In genomic region chr14:47298408-47298792, GRCm38 (mm10) we compare ENCODE assay signal across 8 mouse cellular contexts. TPM values are rescaled to one million over a fixed set of nuclear protein-coding genes. Genes with fewer than 3 reads are reported as not detected.
DNase-seq lines count a peak whose midpoint lies in the region; ATAC-seq and TF ChIP-seq lines count a peak whose summit lies in the region.

No protein-coding gene starts in this region.

- no peaks in the 10 kb centered on the region for H3K27me3 ChIP-seq in lung, embryonic 15.5 days
- no peaks in the 10 kb centered on the region for H3K27me3 ChIP-seq in intestine, embryonic 15.5 days (replicated peaks)
- no peaks in the 10 kb centered on the region for H3K27me3 ChIP-seq in midbrain, postnatal 0 days (ENCODE audit: insufficient read depth, low read length)

- peak overlapping the region; percentile 97 for H3K27ac ChIP-seq in lung, embryonic 15.5 days
- peak overlapping the region; percentile 90 for H3K27ac ChIP-seq in intestine, embryonic 15.5 days
- H3K27ac ChIP-seq in midbrain, postnatal 0 days (ENCODE audit: low read depth, low read length) = peak overlapping the region; percentile 97

- H3K36me3 ChIP-seq in lung, embryonic 15.5 days = no peaks in the 10 kb centered on the region
- no peaks in the 10 kb centered on the region for H3K36me3 ChIP-seq in intestine, embryonic 15.5 days
- H3K36me3 ChIP-seq in midbrain, postnatal 0 days (ENCODE audit: insufficient read depth, low read length) = no peaks in the 10 kb centered on the region

- no peaks in the 10 kb centered on the region for H3K9me3 ChIP-seq in lung, embryonic 15.5 days
- no peaks in the 10 kb centered on the region for H3K9me3 ChIP-seq in intestine, embryonic 15.5 days
- no peaks in the 10 kb centered on the region for H3K9me3 ChIP-seq in midbrain, postnatal 0 days (ENCODE audit: low read length)

- H3K4me2 ChIP-seq in lung, embryonic 15.5 days = peak overlapping the region; percentile 57
- H3K4me2 ChIP-seq in intestine, embryonic 15.5 days (replicated peaks) = peak overlapping the region; percentile 61
- peak overlapping the region; percentile 54 for H3K4me2 ChIP-seq in midbrain, postnatal 0 days (ENCODE audit: low read depth, low read length, poor library complexity, severe bottlenecking)

- H3K9ac ChIP-seq in lung, embryonic 15.5 days = peak overlapping the region; percentile 98
- peak overlapping the region; percentile 88 for H3K9ac ChIP-seq in intestine, embryonic 15.5 days
- peak overlapping the region; percentile 99 for H3K9ac ChIP-seq in midbrain, postnatal 0 days (replicated peaks; ENCODE audit: low read length, poor library complexity, severe bottlenecking)

- peaks cover 15% of the 10 kb centered on the region for H3K4me1 ChIP-seq in lung, embryonic 15.5 days
- peaks cover 12% of the 10 kb centered on the region; the same call in 1 of the 2 replicates for H3K4me1 ChIP-seq in intestine, embryonic 15.5 days (replicated peaks)
- peaks cover 7% of the 10 kb centered on the region; the same call in 1 of the 2 replicates for H3K4me1 ChIP-seq in midbrain, postnatal 0 days (ENCODE audit: insufficient read depth, low read length)

- no peak for DNase-seq in lung, postnatal 25 days (ENCODE audit: low spot score)
- peak; percentile 86 for DNase-seq in embryo, embryonic 11 days
- DNase-seq in midbrain, postnatal 0 days (ENCODE audit: low spot score) = no peak
- no peak for DNase-seq in urinary bladder, postnatal 25 days (ENCODE audit: low spot score)
- no peak for DNase-seq in frontal cortex, postnatal 36 days (ENCODE audit: low spot score in 2 of 2)
- DNase-seq in cerebellum, adult 8-10 months = no peak

- peak overlapping the region; percentile 85 for H3K4me3 ChIP-seq in lung, embryonic 15.5 days
- H3K4me3 ChIP-seq in intestine, embryonic 15.5 days (replicated peaks) = peak overlapping the region; percentile 74
- H3K4me3 ChIP-seq in midbrain, postnatal 0 days (ENCODE audit: low read depth, low read length) = peak overlapping the region; percentile 95

- TF ChIP-seq CTCF in midbrain, postnatal 0 days (IDR thresholded peaks at IDR 0.05) = no peak

- 0% methylated on average over 34 of the region's 38 CpGs for WGBS in lung, embryonic 15.5 days
- WGBS in intestine, embryonic 15.5 days = 0% methylated on average over 36 of the region's 38 CpGs
- 0% methylated on average over 37 of the region's 38 CpGs for whole genome bisulfite sequencing in midbrain, postnatal 0 days

- peak; percentile 78 for ATAC-seq in lung, embryonic 15.5 days (ENCODE audit: borderline replicate concordance, extremely low read depth, low FRiP score, low TSS enrichment)
- ATAC-seq in intestine, embryonic 15.5 days = peak; percentile 71
- ATAC-seq in midbrain, postnatal 0 days (ENCODE audit: low FRiP score) = peak; percentile 90

RNA-seq across cellular contexts. Expression of gene Mapk1ip1l, which starts 0.3 kb away (rescaled TPM):
- 65.5 and 67.7 TPM in 2 replicates for polyA plus RNA-seq in lung, embryonic 15.5 days (2015; fragmentation: Nextera tagmentation; extraction: Ambion mirVana)
- 61.5 and 63.4 TPM in 2 replicates for polyA plus RNA-seq in intestine, embryonic 15.5 days (2015; fragmentation: Nextera tagmentation; extraction: Ambion mirVana)
- total RNA-seq in midbrain, postnatal 0 days (2014; rRNA removed) = 51.0 and 57.6 TPM in 2 replicates
- 29.9 and 36.3 TPM in 2 replicates for polyA plus RNA-seq in midbrain, postnatal 0 days (2015; fragmentation: Nextera tagmentation; extraction: Ambion mirVana)

RNA-seq across cellular contexts. Expression of gene Socs4, which starts 21.7 kb away (rescaled TPM):
- polyA plus RNA-seq in lung, embryonic 15.5 days (2015; fragmentation: Nextera tagmentation; extraction: Ambion mirVana) = 2.7 and 3.8 TPM in 2 replicates
- polyA plus RNA-seq in intestine, embryonic 15.5 days (2015; fragmentation: Nextera tagmentation; extraction: Ambion mirVana) = 4.2 and 4.8 TPM in 2 replicates
- total RNA-seq in midbrain, postnatal 0 days (2014; rRNA removed) = 7.9 and 10.0 TPM in 2 replicates
- 1.7 and 2.7 TPM in 2 replicates for polyA plus RNA-seq in midbrain, postnatal 0 days (2015; fragmentation: Nextera tagmentation; extraction: Ambion mirVana)

RNA-seq across cellular contexts. Expression of gene Wdhd1, which starts 21.7 kb away (rescaled TPM):
- 34.7 and 38.3 TPM in 2 replicates for polyA plus RNA-seq in lung, embryonic 15.5 days (2015; fragmentation: Nextera tagmentation; extraction: Ambion mirVana)
- 25.1 and 28.4 TPM in 2 replicates for polyA plus RNA-seq in intestine, embryonic 15.5 days (2015; fragmentation: Nextera tagmentation; extraction: Ambion mirVana)
- 9.8 and 12.3 TPM in 2 replicates for total RNA-seq in midbrain, postnatal 0 days (2014; rRNA removed)
- 7.8 and 8.8 TPM in 2 replicates for polyA plus RNA-seq in midbrain, postnatal 0 days (2015; fragmentation: Nextera tagmentation; extraction: Ambion mirVana)
